Mouse (Mus musculus) naive thymus-derived CD4-positive, alpha-beta T cell, adult 5 months (primary cell): ENCODE results near the gene Tbc1d7. TPM values are rescaled to one million over a fixed set of nuclear protein-coding genes. Genes with fewer than 3 reads are reported as not detected.

ENCODE experiments used
- polyA plus RNA-seq: library from polyadenylated mRNA; unstranded; fragments of 100-300 nt; shearing (Covaris generic); gene quantifications from one replicate; pipeline ENCODE4 v1.2.1, GENCODE M21; 2017

The Tbc1d7 gene
- 3.0 TPM for polyA plus RNA-seq

GRCm38 (mm10) chr13:43171020-43171710 lies at the start of gene Tbc1d7:
Gene Tbc1d7 (minus strand): TSS chr13:43171501.

Other genes starting within 250 kb of the Tbc1d7 start
- gene Gfod1, start 132.7 kb upstream of the Tbc1d7 start, polyA plus RNA-seq: 4.9 TPM
- gene Sirt5, start 194.0 kb upstream of the Tbc1d7 start, polyA plus RNA-seq: 9.1 TPM
- gene Nol7, start 226.9 kb upstream of the Tbc1d7 start, polyA plus RNA-seq: 179 TPM